Mouse (Mus musculus) lung, postnatal 0 days (tissue): ENCODE data around the gene Sfi1. TPM values are rescaled to one million over a fixed set of nuclear protein-coding genes. Genes with fewer than 3 reads are reported as not detected.
A peak's percentile ranks its signal among the peaks of the same experiment; 100 is the strongest.
"Not testable (repeated sequence)": the region's sequence is repeated elsewhere in the genome, so short reads cannot be mapped to it uniquely, and the experiment has no call there.

Source experiments
- ATAC-seq: fragments of 200-750 bp; cut with Nextera tagmentation; 2 replicates; pipeline ENCODE4 v1.8.0; 2017; ENCODE audit warnings: moderate library complexity
- DNase-seq: peaks from one replicate; pipeline ENCODE4 v3.0.0-alpha.2; 2016; ENCODE audit warnings: low spot score
- H3K27ac ChIP-seq: fragments of 300-500 bp; sonication (generic); 2 replicates; pipeline ENCODE4 v1.5.1; 2014; ENCODE audit warnings: antibody characterized with exemption, mild to moderate bottlenecking, low read length, mixed read lengths
- H3K27me3 ChIP-seq: fragments of 300-500 bp; sonication (generic); replicated peaks from 2 replicates; pipeline ENCODE4 v1.6.1; 2014; ENCODE audit warnings: low read length, mixed read lengths; ENCODE audit not compliant: insufficient read depth
- H3K36me3 ChIP-seq: fragments of 300-500 bp; sonication (generic); 2 replicates; pipeline ENCODE4 v1.6.1; 2014; ENCODE audit warnings: low read length, mixed read lengths; ENCODE audit not compliant: insufficient read depth
- H3K4me1 ChIP-seq: fragments of 300-500 bp; sonication (generic); 2 replicates; pipeline ENCODE4 v1.6.1; 2014; ENCODE audit warnings: antibody characterized with exemption, low read depth, low read length, mixed read lengths; ENCODE audit not compliant: insufficient read depth
- H3K4me2 ChIP-seq: fragments of 300-500 bp; sonication (generic); replicated peaks from 2 replicates; pipeline ENCODE4 v1.6.1; 2014; ENCODE audit warnings: low read depth, mild to moderate bottlenecking, low read length, moderate library complexity, mixed read lengths
- H3K4me3 ChIP-seq: fragments of 300-500 bp; sonication (generic); 2 replicates; pipeline ENCODE4 v1.5.1; 2014; ENCODE audit warnings: low read depth, low read length
- H3K9ac ChIP-seq: fragments of 300-500 bp; sonication (generic); replicated peaks from 2 replicates; pipeline ENCODE4 v1.6.1; 2014; ENCODE audit warnings: low read depth, mild to moderate bottlenecking
- H3K9me3 ChIP-seq: fragments of 300-500 bp; sonication (generic); 2 replicates; pipeline ENCODE4 v1.6.1; 2016; ENCODE audit warnings: low read length, mixed read lengths
- CTCF ChIP-seq: IDR thresholded peaks from 2 replicates; pipeline ENCODE4 v1.5.1; 2016; ENCODE audit warnings: antibody characterized with exemption, mild to moderate bottlenecking
- EP300 ChIP-seq: IDR thresholded peaks from 2 replicates; pipeline ENCODE4 v1.6.1; 2016; ENCODE audit warnings: antibody characterized with exemption, mild to moderate bottlenecking, control low read depth
- WGBS: fragments of 180-500 bp; shearing (Covaris S2); extraction: QIAGEN DNeasy Blood & Tissue Kit; methylation state at CpG from one replicate; pipeline ENCODE4 v1.1.7; 2014; 5-methylcytosine and 5-hydroxymethylcytosine counted together
- polyA plus RNA-seq: library from polyadenylated mRNA; unstranded; fragments of >200 nt; fragmentation: Nextera tagmentation; extraction: Ambion mirVana; gene quantifications from 2 replicates; pipeline ENCODE4 v1.2.1, GENCODE M21; 2015

Gene Sfi1
- polyA plus RNA-seq, 1 experiment from 2014 or later, result 7.9 TPM

GRCm38 (mm10) chr11:3125922-3126321 lies 67.3 kb downstream of the Sfi1 start:
- H3K4me3 ChIP-seq, H3K9ac ChIP-seq, H3K27ac ChIP-seq, H3K27me3 ChIP-seq, H3K9me3 ChIP-seq, H3K4me2 ChIP-seq, DNase-seq, H3K36me3 ChIP-seq, H3K4me1 ChIP-seq, ATAC-seq: not testable (repeated sequence)
- WGBS, result 78% methylated on average over 3 of the region's 4 CpGs

- WGBS, result 81% methylated on average over 22 of the region's 22 CpGs
- peak; percentile 58 for TF ChIP-seq CTCF
Measured at GRCm38 (mm10) chr11:3124932-3125810, 68.1 kb downstream of the Sfi1 start.

GRCm38 (mm10) chr11:3114403-3114802 lies 78.9 kb downstream of the Sfi1 start:
- Histone ChIP-seq H3K36me3 (no peaks in the 10 kb centered on the region), H3K9me3 (no peaks in the 10 kb centered on the region), H3K27ac (no peak overlapping the region), H3K27me3 (no peaks in the 10 kb centered on the region), H3K4me2 (no peak overlapping the region), H3K4me1 (no peaks in the 10 kb centered on the region), H3K4me3 (no peak overlapping the region), H3K9ac (no peak overlapping the region)
- no peak for ATAC-seq
- TF ChIP-seq EP300 (no peak), CTCF (no peak)
- no peak for DNase-seq
- 69% methylated on average over 3 of the region's 3 CpGs for WGBS

More at GRCm38 (mm10) chr11:3124932-3125810, 68.1 kb downstream of the Sfi1 start:
- ATAC-seq, H3K27me3 ChIP-seq, H3K27ac ChIP-seq, H3K9ac ChIP-seq, H3K4me1 ChIP-seq, H3K36me3 ChIP-seq, H3K4me2 ChIP-seq, H3K9me3 ChIP-seq, H3K4me3 ChIP-seq: not testable (repeated sequence)
- DNase-seq, result peak; percentile 30

- Histone ChIP-seq H3K27me3 (no peaks in the 10 kb centered on the region), H3K4me2 (no peak overlapping the region), H3K36me3 (no peaks in the 10 kb centered on the region), H3K27ac (no peak overlapping the region), H3K4me1 (no peaks in the 10 kb centered on the region), H3K4me3 (no peak overlapping the region), H3K9ac (no peak overlapping the region), H3K9me3 (peaks cover 25% of the 10 kb centered on the region)
- 63% methylated on average over 3 of the region's 3 CpGs for WGBS
- DNase-seq, result no peak
- TF ChIP-seq CTCF, result no peak
- no peak for TF ChIP-seq EP300
- no peak for ATAC-seq
Measured at GRCm38 (mm10) chr11:3106154-3106553, 87.1 kb downstream of the Sfi1 start.

DNA sequence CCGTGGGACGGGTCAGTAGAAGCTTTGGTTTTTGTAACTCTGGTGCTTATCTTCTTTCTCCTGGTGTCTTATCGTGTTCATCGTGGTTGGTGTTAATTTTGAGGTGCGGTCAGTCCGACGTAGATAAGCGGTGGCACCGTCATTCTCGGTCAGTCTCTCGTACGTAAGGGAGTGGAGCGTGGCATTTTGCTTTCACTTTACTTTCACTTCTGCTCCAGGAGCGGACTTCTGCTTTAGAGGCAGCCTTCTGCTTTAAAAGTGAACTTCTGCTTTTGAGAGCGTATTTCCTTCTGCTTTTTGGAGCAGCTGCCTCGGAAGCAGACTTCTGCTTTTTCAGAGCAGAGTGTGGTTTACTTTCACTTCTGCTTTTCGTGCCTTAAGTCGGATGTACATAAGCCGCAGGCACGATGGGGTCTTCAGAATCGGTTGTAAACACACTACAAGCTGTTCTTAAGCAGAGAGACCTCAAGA lies 88.0 kb downstream of the Sfi1 start:
- Histone ChIP-seq H3K9ac (no peak overlapping the region), H3K36me3 (no peaks in the 10 kb centered on the region), H3K27ac (no peak overlapping the region), H3K9me3 (peaks cover 28% of the 10 kb centered on the region), H3K4me1 (no peaks in the 10 kb centered on the region), H3K4me3 (no peak overlapping the region), H3K4me2 (no peak overlapping the region), H3K27me3 (no peaks in the 10 kb centered on the region)
- ATAC-seq (peak; percentile 46; the same call in 1 of the 2 replicates), DNase-seq (peak; percentile 43)
- 89% methylated on average over 21 of the region's 21 CpGs for WGBS
- TF ChIP-seq CTCF (no peak), EP300 (no peak)

DNA sequence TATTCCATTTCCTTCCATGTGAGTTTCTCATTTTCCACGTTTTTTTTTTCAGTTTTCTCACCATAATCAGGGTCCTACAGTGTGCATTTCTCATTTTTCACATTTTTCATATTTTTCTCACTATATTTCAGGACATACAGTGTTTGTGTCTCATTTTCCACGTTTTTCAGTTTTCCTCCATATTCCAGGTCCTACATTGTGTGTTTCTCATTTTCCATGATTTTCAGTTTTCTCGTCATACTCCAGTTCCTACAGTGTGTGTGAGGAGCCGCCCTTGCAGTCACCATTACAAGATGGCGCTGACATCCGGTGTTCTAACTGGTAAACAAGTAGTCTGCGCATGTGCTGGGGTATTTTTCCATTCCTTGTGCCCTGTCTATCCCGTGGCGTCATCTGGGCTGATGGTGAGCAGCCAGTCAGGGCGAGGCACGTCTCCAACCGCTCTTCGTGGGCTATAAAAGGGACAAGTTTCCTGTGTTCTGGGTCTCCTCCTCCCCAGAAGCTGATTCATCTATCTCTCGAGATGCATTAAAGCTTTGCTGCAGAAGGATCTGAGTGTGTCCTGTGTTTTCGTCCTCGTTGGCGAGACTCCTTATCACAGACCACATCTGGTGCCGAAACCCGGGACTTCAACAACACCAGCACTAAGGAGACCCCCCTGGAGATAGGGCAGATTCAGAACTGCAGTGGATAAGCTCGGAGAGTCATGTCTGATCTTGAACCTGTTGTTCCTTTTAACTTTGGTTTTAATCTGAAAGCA lies 88.6 kb downstream of the Sfi1 start:
- not testable (repeated sequence) for H3K4me1 ChIP-seq, H3K4me3 ChIP-seq, H3K27ac ChIP-seq, H3K36me3 ChIP-seq, H3K27me3 ChIP-seq, H3K9ac ChIP-seq, H3K4me2 ChIP-seq, ATAC-seq
- peaks cover 31% of the 10 kb centered on the region for H3K9me3 ChIP-seq
- 80% methylated on average over 20 of the region's 20 CpGs for WGBS
- peak; percentile 5 for DNase-seq
